Mouse (Mus musculus) yolk sac, embryonic 10.5 days (tissue): Measurements from ENCODE around the gene Wdr81.
A peak's percentile ranks its signal among the peaks of the same experiment; 100 is the strongest.
"Not testable (repeated sequence)": the region's sequence is repeated elsewhere in the genome, so short reads cannot be mapped to it uniquely, and the experiment has no call there.

ENCODE experiments used
- DNase-seq: peaks from one replicate; pipeline ENCODE4 v3.0.0-alpha.2; 2017; ENCODE audit warnings: low spot score

Wdr81 gene

GRCm38 (mm10) chr11:75460844-75461742, 6.6 kb upstream of the Wdr81 start, which contains the start of gene Tlcd2:
Gene Tlcd2 (plus strand): TSS chr11:75461715.
- peak; percentile 100 for DNase-seq

GRCm38 (mm10) chr11:75460103-75460843, 5.8 kb upstream of the Wdr81 start:
- peak; percentile 97 for DNase-seq

GRCm38 (mm10) chr11:75459751-75460102, 5.2 kb upstream of the Wdr81 start:
- no peak for DNase-seq

GRCm38 (mm10) chr11:75459141-75459711, 4.7 kb upstream of the Wdr81 start:
- no peak for DNase-seq

GRCm38 (mm10) chr11:75458628-75459041, 4.1 kb upstream of the Wdr81 start:
- DNase-seq: no peak

GRCm38 (mm10) chr11:75458169-75458568, 3.7 kb upstream of the Wdr81 start:
- no peak for DNase-seq

- DNase-seq: no peak
These were observed 1.9 kb upstream of the Wdr81 start for GRCm38 (mm10) chr11:75456440-75456871.

- DNase-seq: not testable (repeated sequence)
These were observed 1.5 kb upstream of the Wdr81 start for GRCm38 (mm10) chr11:75455971-75456370.

GRCm38 (mm10) chr11:75455041-75455736, 672 bp upstream of the Wdr81 start:
- DNase-seq: no peak

- DNase-seq: no peak
These were observed 1.5 kb downstream of the Wdr81 start for GRCm38 (mm10) chr11:75452812-75453557.

GRCm38 (mm10) chr11:75452081-75452480, 2.4 kb downstream of the Wdr81 start:
- no peak for DNase-seq

GRCm38 (mm10) chr11:75450936-75451335, 3.6 kb downstream of the Wdr81 start:
- DNase-seq: no peak

- DNase-seq: no peak
These were observed 4.1 kb downstream of the Wdr81 start for GRCm38 (mm10) chr11:75450304-75450908.

GRCm38 (mm10) chr11:75449695-75450094, 4.8 kb downstream of the Wdr81 start:
- peak; percentile 65 for DNase-seq

- no peak for DNase-seq
These were observed 5.9 kb downstream of the Wdr81 start for GRCm38 (mm10) chr11:75448575-75448974.

- DNase-seq: peak; percentile 89
These were observed 10.8 kb downstream of the Wdr81 start for GRCm38 (mm10) chr11:75443711-75444110.

GRCm38 (mm10) chr11:75441601-75442000, 12.9 kb downstream of the Wdr81 start:
- DNase-seq: no peak

- no peak for DNase-seq
These were observed 13.5 kb downstream of the Wdr81 start for GRCm38 (mm10) chr11:75441034-75441433.

GRCm38 (mm10) chr11:75439951-75440350, 14.6 kb downstream of the Wdr81 start:
- DNase-seq: no peak

GRCm38 (mm10) chr11:75439363-75439762, 15.2 kb downstream of the Wdr81 start, which contains the start of gene Serpinf2:
Gene Serpinf2 (minus strand): TSS chr11:75439591.
- DNase-seq: peak; percentile 85

- no peak for DNase-seq
These were observed 15.7 kb downstream of the Wdr81 start for GRCm38 (mm10) chr11:75438804-75439203.
